Mouse (Mus musculus) megakaryocyte progenitor cell, adult 5-6 weeks (primary cell): ENCODE measurements around the gene Ptpn4. TPM values are rescaled to one million over a fixed set of nuclear protein-coding genes. Genes with fewer than 3 reads are reported as not detected.

ENCODE experiments used
- ATAC-seq: replicated peaks from 2 replicates; pipeline ENCODE4 v1.8.0; 2016; ENCODE audit warnings: mild to moderate bottlenecking, moderate TSS enrichment, inconsistent platforms; ENCODE audit not compliant: poor library complexity
- total RNA-seq, 2 experiments: library from RNA; stranded (forward) in 1 of 2; stranded (reverse) in 1 of 2; fragments of 157-497, 149-512 nt in 1 of 2; fragments of 200-1000 nt in 1 of 2; gene quantifications; 2 replicates each; pipeline versions ENCODE4 v1.2.3 to v1.2.4; 2015 to 2017

Gene Ptpn4
- total RNA-seq (2015) (18.8 and 21.3 TPM in 2 replicates), total RNA-seq (2017) (8.1 and 9.5 TPM in 2 replicates)

- ATAC-seq = peak; percentile 95
Measured at GRCm38 (mm10) chr1:119837035-119837751, at the start of gene Ptpn4. Gene Ptpn4 (minus strand): TSS chr1:119837613.

- no peak for ATAC-seq
Measured at GRCm38 (mm10) chr1:119886320-119886719, 48.9 kb upstream of the Ptpn4 start.

- no peak for ATAC-seq
Measured at GRCm38 (mm10) chr1:119884272-119884671, 46.9 kb upstream of the Ptpn4 start.

- no peak for ATAC-seq
Measured at GRCm38 (mm10) chr1:119878909-119879308, 41.5 kb upstream of the Ptpn4 start.

GRCm38 (mm10) chr1:119877469-119877868 is 40.1 kb upstream of the Ptpn4 start:
- no peak for ATAC-seq

GRCm38 (mm10) chr1:119868395-119869161 is 31.2 kb upstream of the Ptpn4 start:
- ATAC-seq = no peak

GRCm38 (mm10) chr1:119867300-119867699 is 29.9 kb upstream of the Ptpn4 start:
- ATAC-seq = no peak

GRCm38 (mm10) chr1:119865311-119865710 is 27.9 kb upstream of the Ptpn4 start:
- ATAC-seq = no peak

GRCm38 (mm10) chr1:119863507-119864296 is 26.3 kb upstream of the Ptpn4 start:
- ATAC-seq = no peak

- peak; percentile 77 for ATAC-seq
Measured at GRCm38 (mm10) chr1:119859566-119859965, 22.2 kb upstream of the Ptpn4 start.

- ATAC-seq = peak; percentile 61; the same call in 1 of the 2 replicates
Measured at GRCm38 (mm10) chr1:119852980-119853379, 15.6 kb upstream of the Ptpn4 start.

- ATAC-seq = no peak
Measured at GRCm38 (mm10) chr1:119852339-119852738, 14.9 kb upstream of the Ptpn4 start.

GRCm38 (mm10) chr1:119849146-119849935 is 11.9 kb upstream of the Ptpn4 start:
- ATAC-seq = 0 out of 2 replicates have a peak, but pooled peaks have one; percentile 20

- no peak for ATAC-seq
Measured at GRCm38 (mm10) chr1:119845321-119845720, 7.9 kb upstream of the Ptpn4 start.

- no peak for ATAC-seq
Measured at GRCm38 (mm10) chr1:119843121-119843520, 5.7 kb upstream of the Ptpn4 start.

GRCm38 (mm10) chr1:119838241-119838640 is 828 bp upstream of the Ptpn4 start:
- ATAC-seq = no peak

GRCm38 (mm10) chr1:119836479-119837015 is 866 bp downstream of the Ptpn4 start:
- ATAC-seq = peak; percentile 33

- no peak for ATAC-seq
Measured at GRCm38 (mm10) chr1:119835726-119836478, 1.5 kb downstream of the Ptpn4 start.

- no peak for ATAC-seq
Measured at GRCm38 (mm10) chr1:119828160-119828559, 9.3 kb downstream of the Ptpn4 start.
